Mouse (Mus musculus) bone marrow macrophage, adult 2 months (primary cell): ENCODE results near the gene Pitpnm3.

Experiments
- CTCF ChIP-seq: IDR thresholded peaks from 2 replicates; pipeline ENCODE4 v1.5.1; 2012; ENCODE audit warnings: low read depth, mild to moderate bottlenecking, low read length, moderate library complexity
- POLR2A ChIP-seq: IDR thresholded peaks from 2 replicates; pipeline ENCODE4 v1.6.1; 2012; ENCODE audit warnings: mild to moderate bottlenecking, low read depth, low read length, borderline replicate concordance

GRCm38 (mm10) chr11:72002138-72002853, 133.3 kb downstream of the Pitpnm3 start:
- TF ChIP-seq CTCF (peak; percentile 80), POLR2A (no peak)
